Mouse (Mus musculus): Measurements from ENCODE around the gene Rmnd5a.

DNA sequence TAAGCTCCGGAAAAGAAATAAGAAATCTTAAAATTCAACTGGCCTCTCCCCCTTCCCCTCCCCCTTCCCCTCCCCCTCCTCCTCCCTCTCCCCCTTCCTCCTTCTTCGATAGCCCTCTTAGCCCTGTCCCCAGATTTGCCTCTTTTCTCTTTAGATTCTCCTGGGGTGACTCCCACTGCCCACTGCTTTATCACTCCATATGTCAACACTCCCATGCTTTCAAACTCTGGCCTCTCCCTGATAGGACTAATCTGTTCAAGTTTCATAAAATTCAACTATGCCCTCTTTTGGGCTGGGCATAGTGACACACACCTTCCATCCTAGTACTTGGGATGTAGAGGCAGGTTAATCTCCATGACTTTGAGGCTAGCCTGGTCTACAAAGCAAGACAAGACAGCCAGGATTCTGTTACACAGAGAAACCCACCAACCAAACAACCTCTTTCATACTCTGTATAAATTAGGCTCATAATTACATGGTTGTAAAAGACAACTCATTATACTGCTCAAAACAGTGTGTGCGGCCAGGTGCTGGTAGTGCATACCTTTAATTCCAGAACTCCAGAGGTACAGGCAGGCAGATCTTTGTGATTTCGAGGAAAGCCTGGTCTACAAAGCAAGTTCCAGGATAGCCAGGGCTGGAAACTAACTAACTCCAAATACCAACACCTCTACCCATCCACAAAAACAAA is 31.5 kb upstream of the Rmnd5a start:
- TF ChIP-seq UBTF (IDR thresholded peaks at IDR 0.05; ENCODE audit: low read depth, low read length) (no peak), CTCF (conservative IDR thresholded peaks at IDR 0.05 in 1 of 2, IDR thresholded peaks at IDR 0.05 in 1 of 2; ENCODE audit: low read depth in 2 of 2, low read length in 2 of 2) (no peak), USF1 (IDR thresholded peaks at IDR 0.05; ENCODE audit: low read depth, low read length) (no peak), POLR2A (IDR thresholded peaks at IDR 0.05; ENCODE audit: low read depth, low read length) (no peak), MAFK (IDR thresholded peaks at IDR 0.05; ENCODE audit: insufficient replicate concordance, low read length) (no peak), EP300 (IDR thresholded peaks at IDR 0.05; ENCODE audit: low read length) (no peak), KAT2A (IDR thresholded peaks at IDR 0.05; ENCODE audit: insufficient replicate concordance, low read length) (no peak), CHD1 (IDR thresholded peaks at IDR 0.05; ENCODE audit: low read depth, low read length) (no peak), HCFC1 (IDR thresholded peaks at IDR 0.05; ENCODE audit: low read depth, low read length) (no peak), SIN3A (IDR thresholded peaks at IDR 0.05; ENCODE audit: low read length) (no peak)
